Mouse (Mus musculus) testis, adult 2 months (tissue): ENCODE measurements at regions not wholly inside any gene's neighbourhood (a gene's known extent, or its start where the extent isn't known, plus 50 kb on each side); places are given as distances from the start of the nearest gene placed in this dataset.

Source experiments
- CTCF ChIP-seq: fragments of 200-500 bp; IDR thresholded peaks from 2 replicates; pipeline ENCODE4 v1.5.1; 2012; ENCODE audit warnings: low read depth, mild to moderate bottlenecking, inconsistent platforms, low read length, moderate library complexity; ENCODE audit not compliant: control insufficient read depth, insufficient read depth, insufficient replicate concordance
- POLR2A ChIP-seq: fragments of 200-500 bp; IDR thresholded peaks from 2 replicates; pipeline ENCODE4 v1.6.1; 2012; ENCODE audit warnings: low read depth, mild to moderate bottlenecking, inconsistent platforms, low read length, moderate library complexity; ENCODE audit not compliant: control insufficient read depth

GRCm38 (mm10) chr3:137795754-137796315 lies 68.5 kb upstream of the H2afz start:
- no peak for TF ChIP-seq CTCF
- TF ChIP-seq POLR2A = no peak
